Mouse (Mus musculus) heart, embryonic 13.5 days (tissue): ENCODE results near the gene Tead2. TPM values are rescaled to one million over a fixed set of nuclear protein-coding genes. Genes with fewer than 3 reads are reported as not detected.
A peak's percentile ranks its signal among the peaks of the same experiment; 100 is the strongest.
"Not testable (repeated sequence)": the region's sequence is repeated elsewhere in the genome, so short reads cannot be mapped to it uniquely, and the experiment has no call there.

Experiments
- ATAC-seq: fragments of 200-750 bp; cut with Nextera tagmentation; 2 replicates; pipeline ENCODE4 v1.8.0; 2017; ENCODE audit warnings: moderate TSS enrichment; ENCODE audit not compliant: insufficient number of reproducible peaks, low FRiP score, low TSS enrichment; ENCODE audit errors: extremely low read depth
- H3K27ac ChIP-seq: fragments of 300-500 bp; sonication (generic); replicated peaks from 2 replicates; pipeline ENCODE4 v1.5.1; 2015; ENCODE audit warnings: moderate library complexity, mild to moderate bottlenecking, inconsistent platforms
- H3K27me3 ChIP-seq: fragments of 300-500 bp; sonication (generic); replicated peaks from 2 replicates; pipeline ENCODE4 v1.6.1; 2015; ENCODE audit warnings: mild to moderate bottlenecking, inconsistent platforms
- H3K36me3 ChIP-seq: fragments of 300-500 bp; sonication (generic); 2 replicates; pipeline ENCODE4 v1.6.1; 2015; ENCODE audit warnings: mild to moderate bottlenecking, inconsistent platforms
- H3K4me1 ChIP-seq: fragments of 300-500 bp; sonication (generic); 2 replicates; pipeline ENCODE4 v1.6.1; 2015; ENCODE audit warnings: inconsistent platforms
- H3K4me2 ChIP-seq: fragments of 300-500 bp; sonication (generic); 2 replicates; pipeline ENCODE4 v1.6.1; 2015; ENCODE audit warnings: inconsistent platforms, mild to moderate bottlenecking, moderate library complexity
- H3K4me3 ChIP-seq: fragments of 300-500 bp; sonication (generic); 2 replicates; pipeline ENCODE4 v1.5.1; 2015; ENCODE audit warnings: moderate library complexity, mild to moderate bottlenecking, inconsistent platforms
- H3K9ac ChIP-seq: fragments of 300-500 bp; sonication (generic); 2 replicates; pipeline ENCODE4 v1.6.1; 2015; ENCODE audit warnings: inconsistent platforms, mild to moderate bottlenecking, moderate library complexity
- H3K9me3 ChIP-seq: fragments of 300-500 bp; sonication (generic); 2 replicates; pipeline ENCODE4 v1.6.1; 2016; ENCODE audit warnings: inconsistent platforms
- WGBS: fragments of 180-500 bp; shearing (Covaris S2); methylation state at CpG from one replicate; pipeline ENCODE4 v1.1.7; 2015; ENCODE audit warnings: mixed read lengths; 5-methylcytosine and 5-hydroxymethylcytosine counted together
- polyA plus RNA-seq: library from polyadenylated mRNA; unstranded; fragments of >200 nt; fragmentation: Nextera tagmentation; extraction: Ambion mirVana; gene quantifications from 2 replicates; pipeline ENCODE4 v1.2.1, GENCODE M21; 2015

The Tead2 gene
- polyA plus RNA-seq, 1 experiment from 2014 or later, result 127 TPM

- no peak within 1 kb of the TSS for H3K4me3 ChIP-seq
- no peak within 1 kb of the TSS for H3K27ac ChIP-seq
- 31% methylated on average over 20 of the region's 20 CpGs for WGBS
- H3K9ac ChIP-seq, result no peak within 1 kb of the TSS
- no peaks in the 10 kb centered on the region for H3K9me3 ChIP-seq
- 0 out of 2 replicates have a peak, but pooled peaks cover 3% of the 10 kb centered on the region for H3K36me3 ChIP-seq
- H3K27me3 ChIP-seq, result peaks cover 42% of the 10 kb centered on the region
- H3K4me2 ChIP-seq, result peak within 1 kb of the TSS; percentile 33
- ATAC-seq, result no peak
- peaks cover 41% of the 10 kb centered on the region for H3K4me1 ChIP-seq
Measured at GRCm38 (mm10) chr7:45238723-45239496, 23.4 kb downstream of the Tead2 start, which contains the start of gene Cd37. Gene Cd37, minus strand, starts transcription at chr7:45239115.

GRCm38 (mm10) chr7:45240109-45240508 lies 24.6 kb downstream of the Tead2 start:
- H3K36me3 ChIP-seq, result no peaks in the 10 kb centered on the region
- 76% methylated on average over 7 of the region's 7 CpGs for WGBS
- H3K27me3 ChIP-seq, result peaks cover 42% of the 10 kb centered on the region
- no peaks in the 10 kb centered on the region for H3K9me3 ChIP-seq
- no peak overlapping the region for H3K4me3 ChIP-seq
- H3K27ac ChIP-seq, result no peak overlapping the region
- peaks cover 29% of the 10 kb centered on the region for H3K4me1 ChIP-seq
- H3K9ac ChIP-seq, result no peak overlapping the region
- no peak for ATAC-seq
- H3K4me2 ChIP-seq, result no peak overlapping the region

GRCm38 (mm10) chr7:45240633-45241388 lies 25.3 kb downstream of the Tead2 start, which contains the start of gene Slc6a16:
Gene Slc6a16, plus strand, starts transcription at chr7:45241085.
- peaks cover 42% of the 10 kb centered on the region for H3K27me3 ChIP-seq
- H3K4me3 ChIP-seq, result peak within 1 kb of the TSS; percentile 36
- no peak; the same call in 1 of the 2 replicates for ATAC-seq
- no peaks in the 10 kb centered on the region for H3K9me3 ChIP-seq
- H3K27ac ChIP-seq, result no peak within 1 kb of the TSS
- H3K4me2 ChIP-seq, result peak within 1 kb of the TSS; percentile 63
- peak within 1 kb of the TSS; percentile 67 for H3K9ac ChIP-seq
- WGBS, result 13% methylated on average over 53 of the region's 53 CpGs
- no peaks in the 10 kb centered on the region for H3K36me3 ChIP-seq
- peaks cover 22% of the 10 kb centered on the region for H3K4me1 ChIP-seq

DNA sequence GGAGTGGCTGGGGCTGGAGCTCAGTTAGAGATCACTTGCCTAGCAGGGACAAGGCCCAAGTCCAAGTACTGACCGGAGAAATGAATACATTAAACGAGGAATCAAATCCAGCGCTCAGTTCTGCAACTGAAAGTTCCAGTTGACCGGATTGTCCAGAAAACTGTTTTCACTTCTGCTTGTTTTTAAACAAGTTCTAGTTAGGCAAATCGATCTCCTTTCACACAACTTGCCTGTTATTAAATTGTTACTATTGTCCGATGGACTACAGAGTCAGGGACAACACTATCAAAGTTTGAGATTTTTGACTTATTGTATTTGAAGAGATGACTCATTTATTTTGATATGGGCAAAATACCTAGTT lies 25.8 kb downstream of the Tead2 start:
- no peak for ATAC-seq
- H3K27me3 ChIP-seq, result peaks cover 42% of the 10 kb centered on the region
- 83% methylated on average over 6 of the region's 6 CpGs for WGBS
- H3K4me3 ChIP-seq, result peak overlapping the region; percentile 36
- peak overlapping the region; percentile 67 for H3K9ac ChIP-seq
- no peak overlapping the region for H3K27ac ChIP-seq
- peak overlapping the region; percentile 63 for H3K4me2 ChIP-seq
- peaks cover 18% of the 10 kb centered on the region for H3K4me1 ChIP-seq
- H3K9me3 ChIP-seq, result no peaks in the 10 kb centered on the region
- no peaks in the 10 kb centered on the region for H3K36me3 ChIP-seq

- WGBS, result 40% methylated on average over 3 of the region's 3 CpGs
- no peak for ATAC-seq
- H3K36me3 ChIP-seq, result no peaks in the 10 kb centered on the region
Measured at GRCm38 (mm10) chr7:45247666-45248065, 32.1 kb downstream of the Tead2 start.

GRCm38 (mm10) chr7:45253806-45254205 lies 38.3 kb downstream of the Tead2 start:
- 84% methylated on average over 8 of the region's 8 CpGs for WGBS
- ATAC-seq, result no peak
- Histone ChIP-seq H3K4me3 (no peak overlapping the region), H3K4me2 (no peak overlapping the region), H3K27me3 (0 out of 2 replicates have a peak, but pooled peaks cover 4% of the 10 kb centered on the region), H3K36me3 (no peaks in the 10 kb centered on the region), H3K27ac (no peak overlapping the region), H3K9me3 (no peaks in the 10 kb centered on the region), H3K4me1 (peaks cover 9% of the 10 kb centered on the region), H3K9ac (no peak overlapping the region)

More at GRCm38 (mm10) chr7:45247666-45248065, 32.1 kb downstream of the Tead2 start:
- Histone ChIP-seq H3K4me1 (no peaks in the 10 kb centered on the region), H3K27me3 (no peaks in the 10 kb centered on the region), H3K27ac (no peak overlapping the region), H3K4me3 (no peak overlapping the region), H3K9me3 (no peaks in the 10 kb centered on the region), H3K4me2 (no peak overlapping the region), H3K9ac (no peak overlapping the region)

GRCm38 (mm10) chr7:45255822-45256221 lies 40.3 kb downstream of the Tead2 start:
- not testable (repeated sequence) for H3K27ac ChIP-seq, H3K9me3 ChIP-seq, H3K4me2 ChIP-seq, H3K9ac ChIP-seq, H3K36me3 ChIP-seq, ATAC-seq, H3K4me3 ChIP-seq
- H3K27me3 ChIP-seq, result peaks cover 15% of the 10 kb centered on the region
- 53% methylated on average over 5 of the region's 7 CpGs for WGBS
- H3K4me1 ChIP-seq, result peaks cover 14% of the 10 kb centered on the region

- ATAC-seq, result no peak
- WGBS, result 45% methylated on average over 11 of the region's 11 CpGs
- peaks cover 28% of the 10 kb centered on the region for H3K4me1 ChIP-seq
- no peaks in the 10 kb centered on the region for H3K36me3 ChIP-seq
- H3K9ac ChIP-seq, result no peak overlapping the region; the same call in 1 of the 2 replicates
- no peak overlapping the region for H3K4me3 ChIP-seq
- no peaks in the 10 kb centered on the region for H3K9me3 ChIP-seq
- peaks cover 15% of the 10 kb centered on the region for H3K27me3 ChIP-seq
- no peak overlapping the region for H3K27ac ChIP-seq
- H3K4me2 ChIP-seq, result no peak overlapping the region
Measured at GRCm38 (mm10) chr7:45257063-45257840, 41.7 kb downstream of the Tead2 start.

DNA sequence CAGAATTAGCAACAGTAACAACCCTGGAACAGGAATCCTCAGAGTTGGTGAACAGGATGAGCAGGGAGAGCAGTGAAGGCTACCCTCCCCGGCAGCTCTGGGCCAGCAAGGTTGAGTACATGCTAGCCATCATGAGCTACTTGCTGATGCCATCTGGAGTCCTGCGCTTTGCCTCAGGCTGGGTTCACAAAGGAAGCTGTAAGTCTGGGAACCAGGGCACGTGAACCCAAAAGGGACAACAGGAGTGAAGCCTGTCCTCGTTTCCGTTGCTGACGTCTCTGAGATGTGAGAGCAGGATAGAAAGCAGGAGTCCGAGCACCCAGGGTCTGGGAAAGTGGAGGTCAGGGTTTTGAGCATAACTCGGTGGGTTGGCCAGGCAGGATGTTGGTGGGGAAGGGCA lies 43.7 kb downstream of the Tead2 start:
- no peak overlapping the region for H3K4me2 ChIP-seq
- no peak overlapping the region for H3K4me3 ChIP-seq
- no peak overlapping the region for H3K9ac ChIP-seq
- no peak for ATAC-seq
- H3K4me1 ChIP-seq, result peaks cover 42% of the 10 kb centered on the region
- no peaks in the 10 kb centered on the region for H3K36me3 ChIP-seq
- no peak overlapping the region for H3K27ac ChIP-seq
- no peaks in the 10 kb centered on the region for H3K9me3 ChIP-seq
- peaks cover 18% of the 10 kb centered on the region for H3K27me3 ChIP-seq
- WGBS, result 79% methylated on average over 8 of the region's 8 CpGs

DNA sequence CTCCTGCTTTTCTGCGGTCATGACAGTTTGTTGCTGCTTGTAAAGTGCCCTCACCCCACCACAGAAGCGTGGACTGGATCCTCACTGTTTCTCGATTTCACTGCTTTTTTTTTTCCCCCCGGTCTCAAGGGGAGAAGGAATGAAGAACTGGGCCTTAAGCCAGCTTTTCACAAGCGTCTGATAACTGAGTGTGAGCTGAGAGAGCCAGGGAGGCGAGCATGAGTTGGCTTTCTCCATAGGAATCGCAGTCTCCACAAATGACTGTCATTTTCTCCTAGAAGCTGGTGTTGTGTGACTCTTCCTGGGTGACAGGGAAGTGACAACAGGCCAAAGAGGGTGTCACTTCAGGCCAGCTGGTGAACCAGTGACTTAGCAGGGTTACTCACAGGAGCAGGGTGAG lies 46.7 kb downstream of the Tead2 start:
- Histone ChIP-seq H3K4me3 (no peak overlapping the region), H3K27me3 (peaks cover 26% of the 10 kb centered on the region), H3K27ac (peak overlapping the region; percentile 86), H3K9ac (peak overlapping the region; percentile 45; the same call in 1 of the 2 replicates), H3K4me1 (peaks cover 38% of the 10 kb centered on the region), H3K36me3 (no peaks in the 10 kb centered on the region), H3K4me2 (peak overlapping the region; percentile 19), H3K9me3 (no peaks in the 10 kb centered on the region)
- WGBS, result 9% methylated on average over 7 of the region's 7 CpGs
- no peak for ATAC-seq
